Mouse (Mus musculus) layer of hippocampus, postnatal 14 days (tissue): ENCODE measurements around the gene Klrb1a. TPM values are rescaled to one million over a fixed set of nuclear protein-coding genes. Genes with fewer than 3 reads are reported as not detected.
"Not testable (repeated sequence)": the region's sequence is repeated elsewhere in the genome, so short reads cannot be mapped to it uniquely, and the experiment has no call there.

ENCODE experiments used
- DNase-seq, 2 experiments: peaks; one replicate each; pipeline ENCODE4 v3.0.0; 2021 to 2022; ENCODE audit warnings: low spot score in 2 of 2, mixed read lengths in 1 of 2
- long read RNA-seq, 2 experiments: library from polyadenylated mRNA; stranded (forward); transcript quantifications; one replicate each; pipeline ENCODE4 v2.0.0; 2021
- total RNA-seq, 2 experiments: library from RNA; stranded (reverse); gene quantifications; 2 replicates each; pipeline ENCODE4 v1.2.3; 2021

Klrb1a gene
- total RNA-seq: not detected
- long read RNA-seq, experiment 1, partial matches to known transcripts: 0 of 1 reads
- long read RNA-seq, experiment 1, other reads (novel, unspliced or antisense): 1 of 1 reads
- long read RNA-seq, experiment 2, partial matches to known transcripts: 0 of 1 reads
- long read RNA-seq, experiment 2, other reads (novel, unspliced or antisense): 1 of 1 reads

GRCm38 (mm10) chr6:128623433-128623832, at the start of gene Klrb1a:
Gene Klrb1a, minus strand, starts transcription at chr6:128623533.
- DNase-seq: not testable (repeated sequence)

DNA sequence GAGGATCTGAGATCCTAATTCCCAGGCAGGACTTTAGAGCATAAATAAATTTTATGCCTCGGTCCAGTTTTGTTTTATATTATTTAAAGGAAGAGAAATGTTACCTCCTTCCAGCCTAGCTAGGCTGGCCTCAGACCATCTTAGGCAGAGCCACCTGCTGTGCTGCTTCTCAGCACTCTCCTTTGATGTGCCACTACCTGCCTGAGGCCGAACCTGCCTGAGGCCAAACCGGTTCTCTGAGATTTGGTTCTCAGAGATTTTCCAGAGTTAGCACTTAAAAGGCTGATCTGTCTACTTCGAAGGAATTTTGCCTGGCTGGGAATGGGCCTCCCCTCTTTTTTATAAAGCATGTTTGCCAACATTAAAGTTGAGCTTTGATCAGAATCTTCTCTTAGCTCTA, 46.6 kb upstream of the Klrb1a start:
- DNase-seq: no peak

- no peak for DNase-seq
These were observed 38.9 kb upstream of the Klrb1a start, which contains the start of gene Clec2h for GRCm38 (mm10) chr6:128662206-128662605. Gene Clec2h, plus strand, starts transcription at chr6:128662385.

DNA sequence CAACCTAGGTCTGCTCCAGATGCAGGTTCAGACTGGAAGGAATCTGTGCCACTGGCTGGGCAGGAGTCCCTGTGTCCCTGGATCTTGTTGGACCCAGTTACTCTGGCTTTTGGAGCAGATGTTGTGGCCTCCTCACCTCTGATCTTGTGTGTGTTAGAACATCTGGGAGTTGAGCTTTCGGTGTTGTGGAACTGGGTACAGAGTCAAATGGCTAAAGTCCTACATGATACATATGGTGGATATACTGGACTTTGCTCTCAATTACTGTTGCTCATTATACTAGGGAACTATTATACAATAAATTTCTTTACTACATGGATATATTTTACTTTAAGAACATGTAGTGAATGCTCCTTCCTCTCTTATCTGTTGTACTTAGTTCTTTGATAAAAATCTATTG, 37.9 kb upstream of the Klrb1a start:
- DNase-seq: no peak

DNA sequence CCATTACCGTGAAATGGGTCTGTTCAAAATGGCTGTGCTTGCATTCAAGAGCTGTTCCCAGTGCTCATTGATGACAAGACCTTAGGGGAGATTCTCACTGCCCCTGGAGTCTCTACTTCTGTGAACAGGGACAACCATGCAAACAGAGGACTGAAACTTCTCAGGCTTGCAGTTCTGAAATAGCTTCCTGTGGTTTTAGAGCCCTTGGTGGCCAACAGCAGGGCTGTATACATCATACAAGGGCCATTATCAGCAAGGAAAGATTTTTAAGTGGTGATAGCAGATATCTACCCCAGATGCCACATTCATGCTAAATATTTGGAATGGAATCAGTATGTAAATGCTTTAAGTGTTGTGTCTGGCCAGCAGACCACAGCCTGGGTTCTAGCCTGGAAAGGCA, 29.6 kb upstream of the Klrb1a start:
- DNase-seq: no peak

DNA sequence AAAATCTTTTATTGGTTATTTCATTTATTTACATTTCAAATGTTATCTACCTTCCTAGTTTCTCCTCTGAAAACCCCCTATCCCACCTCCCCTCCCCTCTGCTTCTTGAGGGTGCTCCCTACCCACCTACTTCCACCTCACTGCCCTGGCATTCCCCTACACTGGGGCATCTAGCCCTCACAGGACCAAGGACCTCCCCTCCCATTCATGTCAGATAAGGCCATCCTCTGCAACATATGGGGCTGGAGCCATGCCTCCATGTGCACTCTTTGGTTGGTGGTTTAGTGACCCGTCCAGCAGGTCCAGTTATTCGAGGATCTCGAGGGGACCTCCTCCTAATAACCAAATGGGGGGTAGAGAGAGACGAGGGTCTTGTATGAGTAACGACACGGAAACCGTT, 27.5 kb upstream of the Klrb1a start:
- not testable (repeated sequence) for DNase-seq

GRCm38 (mm10) chr6:128650187-128650586, 26.9 kb upstream of the Klrb1a start:
- DNase-seq: no peak

DNA sequence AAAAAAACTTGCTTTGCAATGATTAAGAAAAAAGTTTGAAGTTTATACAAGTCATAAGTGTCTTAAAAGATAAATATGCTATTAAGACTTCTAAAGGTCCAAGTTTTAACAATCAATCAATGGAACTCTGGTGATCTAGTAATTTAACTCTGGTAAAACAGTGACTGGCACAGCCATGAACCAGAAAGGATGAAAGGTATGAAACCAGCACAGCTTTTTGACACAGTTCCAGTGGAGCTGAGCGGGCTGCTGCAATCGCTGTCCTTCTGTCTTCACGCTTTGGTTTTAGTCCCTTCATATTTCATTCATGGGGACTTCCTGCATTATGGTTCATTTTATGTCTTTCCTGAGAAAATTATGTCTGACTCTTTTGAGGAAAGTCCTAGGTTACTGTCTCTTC, 26.3 kb upstream of the Klrb1a start:
- DNase-seq: no peak

DNA sequence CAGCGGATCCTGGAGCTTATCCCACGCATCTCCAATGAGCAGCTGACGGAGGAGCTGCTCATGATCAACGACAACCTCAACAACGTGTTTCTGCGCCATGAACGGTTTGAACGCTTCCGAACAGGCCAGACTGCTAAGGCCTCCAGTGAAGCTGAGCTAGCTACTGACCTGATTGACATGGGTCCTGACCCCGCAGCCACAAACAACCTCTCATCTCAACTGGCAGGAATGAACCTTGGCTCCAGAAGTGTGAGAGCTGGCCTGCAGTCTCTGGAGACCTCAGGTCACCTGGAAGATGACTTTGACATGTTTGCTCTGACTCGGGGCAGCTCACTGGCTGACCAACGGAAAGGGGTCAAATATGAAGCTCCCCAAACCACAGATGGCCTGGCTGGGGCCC, 22.4 kb upstream of the Klrb1a start:
- DNase-seq: not testable (repeated sequence)

GRCm38 (mm10) chr6:128644694-128645093, 21.4 kb upstream of the Klrb1a start:
- not testable (repeated sequence) for DNase-seq

DNA sequence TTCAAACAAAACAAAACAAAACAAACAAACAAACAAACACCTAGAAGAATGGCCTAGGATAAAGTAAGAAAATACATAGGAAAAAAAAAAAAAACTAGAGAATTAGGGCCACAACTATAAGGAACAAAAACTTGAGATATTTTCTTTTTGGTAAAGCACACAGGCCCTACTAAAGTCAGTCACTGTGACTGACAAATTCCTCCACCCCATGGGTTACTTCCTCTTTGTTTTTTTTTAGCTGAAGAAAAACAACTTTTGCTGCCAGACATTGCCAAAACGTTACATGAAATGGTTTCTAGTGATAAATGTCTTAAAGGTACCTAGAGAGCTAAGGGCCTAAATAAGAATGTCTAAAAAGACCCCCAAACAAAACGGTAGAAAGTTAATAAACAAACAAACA, 20.7 kb upstream of the Klrb1a start:
- no peak for DNase-seq

DNA sequence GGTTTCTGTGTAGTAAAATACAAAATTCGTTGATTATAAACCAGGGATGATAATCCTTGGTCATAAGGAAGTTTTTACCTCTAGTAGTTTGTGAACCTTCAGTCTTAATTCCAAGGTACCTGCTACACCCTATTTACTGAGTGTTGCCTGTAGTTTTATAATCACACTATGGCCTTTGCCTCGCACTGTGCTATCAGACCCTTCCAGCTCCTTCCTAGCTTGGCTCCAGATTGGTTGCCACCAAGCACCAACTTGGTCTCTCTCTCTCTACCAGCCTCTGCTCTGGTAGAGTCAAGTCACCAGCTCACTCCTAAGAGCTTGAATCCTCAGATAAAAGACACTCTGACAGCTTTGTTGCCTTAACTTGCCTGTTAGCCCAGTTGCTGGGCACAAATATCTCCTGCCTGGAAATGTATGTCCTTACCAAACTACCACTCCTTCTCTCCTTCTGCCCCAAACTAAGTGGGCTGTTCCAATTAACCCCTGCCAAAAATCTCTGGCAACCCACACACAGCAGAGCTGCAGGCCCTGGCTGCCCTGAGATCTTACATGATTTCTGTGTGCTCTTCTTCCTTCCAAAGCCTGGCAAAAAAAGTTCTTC, 17.9 kb upstream of the Klrb1a start:
- DNase-seq: no peak

- no peak for DNase-seq
These were observed 17.3 kb upstream of the Klrb1a start for GRCm38 (mm10) chr6:128640673-128641072.

GRCm38 (mm10) chr6:128630912-128631905, 7.9 kb upstream of the Klrb1a start:
- DNase-seq: not testable (repeated sequence)

DNA sequence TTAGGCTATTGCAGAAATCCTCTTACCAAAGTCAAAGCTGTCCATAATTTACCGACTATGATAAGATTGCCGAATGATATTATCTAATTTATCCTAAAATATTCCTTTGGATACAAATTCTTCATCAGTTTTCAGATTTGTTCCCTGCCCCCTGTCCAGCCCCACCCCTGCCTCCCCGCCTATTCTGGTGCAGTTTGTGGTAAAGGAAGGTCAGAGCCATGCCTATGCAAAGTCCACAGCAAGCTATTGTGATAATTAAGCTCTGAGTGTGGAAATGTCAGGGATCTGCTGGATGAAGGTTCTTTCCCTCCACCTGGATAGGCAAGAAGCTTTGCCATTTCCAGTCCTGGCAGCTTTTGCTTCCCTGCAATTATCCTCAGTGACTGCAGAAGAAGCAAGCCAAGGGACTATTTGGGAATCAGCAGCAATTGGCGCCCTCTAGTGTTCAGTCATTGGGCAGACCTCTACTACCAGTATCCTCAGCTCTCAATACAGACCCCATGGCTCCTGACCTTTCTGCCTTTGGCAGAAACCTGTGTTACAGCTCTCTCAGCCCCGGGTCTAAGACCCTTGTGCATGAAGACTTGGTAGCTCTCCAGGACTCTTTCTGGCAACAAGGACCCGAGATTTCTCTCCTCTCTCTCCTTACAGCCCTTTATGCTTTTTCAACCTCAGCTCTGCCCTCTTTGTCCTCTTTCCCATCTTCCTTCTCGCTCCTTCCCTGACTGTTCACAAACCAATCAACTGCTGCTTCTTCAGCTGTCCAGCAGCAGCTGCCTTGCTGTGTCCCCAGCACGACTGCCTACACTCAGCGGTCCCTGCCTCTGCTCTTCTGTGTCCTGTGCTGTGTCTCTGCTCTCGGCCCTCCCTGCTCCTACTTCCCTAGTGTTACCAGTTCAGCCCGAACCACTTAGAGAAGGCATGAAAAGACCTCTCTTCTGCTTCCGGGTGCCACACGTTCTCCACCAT, 6.7 kb upstream of the Klrb1a start:
- peak; percentile 63 to 68 for DNase-seq

DNA sequence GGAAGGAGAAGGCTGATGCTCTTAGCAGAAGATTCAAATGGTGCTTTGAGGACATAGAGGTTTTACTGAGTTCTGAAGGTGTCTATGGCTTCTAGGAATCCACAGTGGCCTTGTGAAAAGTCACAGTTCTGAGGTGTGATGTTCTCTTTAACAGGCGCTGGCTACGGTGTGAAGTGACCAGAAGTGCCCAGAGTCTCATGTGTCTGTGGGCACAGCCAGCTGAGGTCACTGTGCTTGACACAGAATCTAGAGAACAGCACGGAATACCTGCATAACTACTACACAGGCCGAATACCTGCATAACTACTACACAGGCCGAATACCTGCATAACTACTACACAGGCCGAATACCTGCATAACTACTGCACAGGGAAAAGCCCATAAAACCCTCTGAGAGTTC, 1.9 kb upstream of the Klrb1a start:
- not testable (repeated sequence) for DNase-seq

- no peak for DNase-seq
These were observed 1.1 kb upstream of the Klrb1a start for GRCm38 (mm10) chr6:128624425-128624824.

GRCm38 (mm10) chr6:128622733-128623132, 600 bp downstream of the Klrb1a start:
- DNase-seq: no peak

DNA sequence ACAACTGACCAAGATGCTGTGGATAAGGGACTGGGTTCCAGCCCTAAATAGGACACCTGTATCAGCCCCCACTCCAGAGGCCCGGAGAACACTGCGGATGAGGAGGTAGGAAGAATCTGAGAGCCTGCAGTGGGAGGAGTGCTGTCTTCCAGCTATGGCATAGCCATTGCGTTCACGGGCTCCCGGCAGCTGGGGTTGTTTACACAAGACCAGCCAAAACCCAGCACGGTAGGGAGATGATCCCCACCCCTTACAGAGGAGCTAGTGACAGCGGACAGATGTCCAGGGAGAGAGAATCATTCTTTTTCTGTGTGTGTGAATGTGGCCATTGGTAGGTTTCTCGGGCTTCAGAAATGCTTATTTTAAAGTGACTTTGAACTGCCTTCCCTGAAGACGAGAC, 17.0 kb downstream of the Klrb1a start:
- DNase-seq: no peak

- peak in 1 of 2 experiments; percentile 54 for DNase-seq
These were observed 18.8 kb downstream of the Klrb1a start for GRCm38 (mm10) chr6:128604512-128604911.
